Mouse (Mus musculus) CH12.LX (cell line): ENCODE data around the gene Col6a2.

ENCODE experiments used
- BHLHE40 ChIP-seq: IDR thresholded peaks from 2 replicates; pipeline ENCODE4 v1.6.1; 2011; ENCODE audit warnings: mild to moderate bottlenecking, low read depth, low read length, improper control_type of control experiment
- CTCF ChIP-seq, 2 experiments: IDR thresholded peaks in 1 of 2; conservative IDR thresholded peaks in 1 of 2; 2 replicates each; pipeline ENCODE4 v1.5.1; 2011 to 2012; ENCODE audit warnings: low read depth in 2 of 2, low read length in 2 of 2, improper control_type of control experiment in 1 of 2, inconsistent platforms in 1 of 2, mild to moderate bottlenecking in 1 of 2, moderate library complexity in 1 of 2
- EP300 ChIP-seq: IDR thresholded peaks from 2 replicates; pipeline ENCODE4 v1.6.1; 2011; ENCODE audit warnings: low read length, improper control_type of control experiment
- JUND ChIP-seq: conservative IDR thresholded peaks from 2 replicates; pipeline ENCODE4 v1.6.1; 2011; ENCODE audit warnings: low read depth, low read length, improper control_type of control experiment
- MAFK ChIP-seq: IDR thresholded peaks from 2 replicates; pipeline ENCODE4 v1.6.1; 2011; ENCODE audit warnings: low read length, improper control_type of control experiment; ENCODE audit not compliant: insufficient replicate concordance
- NELFE ChIP-seq: IDR thresholded peaks from 2 replicates; pipeline ENCODE4 v1.6.1; 2011; ENCODE audit warnings: low read depth, low read length, improper control_type of control experiment
- NRF1 ChIP-seq: IDR thresholded peaks from 2 replicates; pipeline ENCODE4 v1.6.1; 2014; ENCODE audit warnings: low read depth, mild to moderate bottlenecking, inconsistent platforms, low read length, improper control_type of control experiment, moderate library complexity
- POLR2A ChIP-seq: IDR thresholded peaks from 2 replicates; pipeline ENCODE4 v1.6.1; 2011; ENCODE audit warnings: low read depth, mild to moderate bottlenecking, improper control_type of control experiment, low read length
- POLR2AphosphoS2 ChIP-seq: IDR thresholded peaks from 2 replicates; pipeline ENCODE4 v1.6.1; 2011; ENCODE audit warnings: low read depth, low read length, improper control_type of control experiment
- SMC3 ChIP-seq: IDR thresholded peaks from 2 replicates; pipeline ENCODE4 v1.6.1; 2011; ENCODE audit warnings: low read depth, low read length, improper control_type of control experiment
- USF1 ChIP-seq: IDR thresholded peaks from 2 replicates; pipeline ENCODE4 v1.6.1; 2014; ENCODE audit warnings: low read depth, mild to moderate bottlenecking, inconsistent platforms, low read length, improper control_type of control experiment
- ZC3H11A ChIP-seq: IDR thresholded peaks from 2 replicates; pipeline ENCODE4 v1.6.1; 2012; ENCODE audit warnings: low read depth, mild to moderate bottlenecking, inconsistent platforms, low read length, improper control_type of control experiment
- ZKSCAN1 ChIP-seq: IDR thresholded peaks from 2 replicates; pipeline ENCODE4 v1.6.1; 2012; ENCODE audit warnings: low read depth, inconsistent platforms, low read length, improper control_type of control experiment, borderline replicate concordance

GRCm38 (mm10) chr10:76645066-76645465 is 21.6 kb upstream of the Col6a2 start:
- TF ChIP-seq CTCF (conservative IDR thresholded peaks at IDR 0.05 in 1 of 2, IDR thresholded peaks at IDR 0.05 in 1 of 2; ENCODE audit: low read depth in 2 of 2, low read length in 2 of 2) = no peak
- no peak for TF ChIP-seq USF1
- TF ChIP-seq SMC3 = no peak
- no peak for TF ChIP-seq MAFK
- no peak for TF ChIP-seq POLR2AphosphoS2
- TF ChIP-seq POLR2A = no peak
- TF ChIP-seq JUND = no peak
- TF ChIP-seq ZC3H11A = no peak
- no peak for TF ChIP-seq NRF1
- TF ChIP-seq NELFE = no peak
- no peak for TF ChIP-seq ZKSCAN1
- no peak for TF ChIP-seq BHLHE40
- TF ChIP-seq EP300 = no peak
